Mouse (Mus musculus): Measurements from ENCODE around the gene Gmfb. TPM values are rescaled to one million over a fixed set of nuclear protein-coding genes. Genes with fewer than 3 reads are reported as not detected.
"Not testable (repeated sequence)": the region's sequence is repeated elsewhere in the genome, so short reads cannot be mapped to it uniquely, and the experiment has no call there.

Gmfb gene
- polyA plus RNA-seq, 1 experiment, result 87.9 TPM

GRCm38 (mm10) chr14:46831837-46832333 is 9.8 kb upstream of the Gmfb start, which contains the start of gene Cgrrf1:
Gene Cgrrf1, plus strand, starts transcription at chr14:46832125.
- peak within 1 kb of the TSS; percentile 15; the same call in 1 of the 2 replicates for H3K27ac ChIP-seq (ENCODE audit: insufficient read depth, low read length)
- TF ChIP-seq CTCF (IDR thresholded peaks at IDR 0.05; ENCODE audit: borderline replicate concordance, insufficient read depth, low read length) (no peak), POLR2A (IDR thresholded peaks at IDR 0.05; ENCODE audit: low read depth, low read length) (peak; percentile 81)

GRCm38 (mm10) chr14:46831295-46831694 is 9.3 kb upstream of the Gmfb start:
- Histone ChIP-seq H3K4me3 (ENCODE audit: insufficient read depth, low read length) (peak overlapping the region; percentile 78), H3K4me1 (ENCODE audit: control insufficient read depth, insufficient read depth, low read length) (no peaks in the 10 kb centered on the region; the same call in 1 of the 2 replicates), H3K27ac (ENCODE audit: insufficient read depth, low read length) (peak overlapping the region; percentile 15; the same call in 1 of the 2 replicates)
- TF ChIP-seq CTCF (IDR thresholded peaks at IDR 0.05; ENCODE audit: borderline replicate concordance, insufficient read depth, low read length) (no peak), POLR2A (IDR thresholded peaks at IDR 0.05; ENCODE audit: low read depth, low read length) (no peak)

More at GRCm38 (mm10) chr14:46831837-46832333, 9.8 kb upstream of the Gmfb start, which contains the start of gene Cgrrf1:
- Histone ChIP-seq H3K4me3 (ENCODE audit: insufficient read depth, low read length) (peak within 1 kb of the TSS; percentile 79), H3K4me1 (ENCODE audit: control insufficient read depth, insufficient read depth, low read length) (no peaks in the 10 kb centered on the region; the same call in 1 of the 2 replicates)

GRCm38 (mm10) chr14:46827430-46827829 is 5.4 kb upstream of the Gmfb start:
- no peak overlapping the region for H3K4me3 ChIP-seq (ENCODE audit: insufficient read depth, low read length)
- no peaks in the 10 kb centered on the region for H3K4me1 ChIP-seq (ENCODE audit: control insufficient read depth, insufficient read depth, low read length)
- H3K27ac ChIP-seq (ENCODE audit: insufficient read depth, low read length), result no peak overlapping the region
- no peak for TF ChIP-seq POLR2A (IDR thresholded peaks at IDR 0.05; ENCODE audit: low read depth, low read length)
- no peak for TF ChIP-seq CTCF (IDR thresholded peaks at IDR 0.05; ENCODE audit: borderline replicate concordance, insufficient read depth, low read length)

GRCm38 (mm10) chr14:46823996-46824395 is 2.0 kb upstream of the Gmfb start:
- no peak overlapping the region for H3K27ac ChIP-seq (ENCODE audit: insufficient read depth, low read length)
- peaks cover 4% of the 10 kb centered on the region for H3K4me1 ChIP-seq (ENCODE audit: control insufficient read depth, insufficient read depth, low read length)
- TF ChIP-seq POLR2A (IDR thresholded peaks at IDR 0.05; ENCODE audit: low read depth, low read length), result no peak
- TF ChIP-seq CTCF (IDR thresholded peaks at IDR 0.05; ENCODE audit: borderline replicate concordance, insufficient read depth, low read length), result no peak
- no peak overlapping the region for H3K4me3 ChIP-seq (ENCODE audit: insufficient read depth, low read length)

- H3K4me1 ChIP-seq (ENCODE audit: control insufficient read depth, insufficient read depth, low read length), result peaks cover 4% of the 10 kb centered on the region
- peak overlapping the region; percentile 85 for H3K27ac ChIP-seq (ENCODE audit: insufficient read depth, low read length)
- peak overlapping the region; percentile 95 for H3K4me3 ChIP-seq (ENCODE audit: insufficient read depth, low read length)
- no peak for TF ChIP-seq CTCF (IDR thresholded peaks at IDR 0.05; ENCODE audit: borderline replicate concordance, insufficient read depth, low read length)
- TF ChIP-seq POLR2A (IDR thresholded peaks at IDR 0.05; ENCODE audit: low read depth, low read length), result no peak
Measured at GRCm38 (mm10) chr14:46821271-46821872, 670 bp downstream of the Gmfb start.

GRCm38 (mm10) chr14:46819961-46820360 is 2.1 kb downstream of the Gmfb start:
- H3K27ac ChIP-seq (ENCODE audit: insufficient read depth, low read length); H3K4me1 ChIP-seq (ENCODE audit: control insufficient read depth, insufficient read depth, low read length): not testable (repeated sequence)
- 0 out of 2 replicates have a peak overlapping the region, but pooled peaks have one; percentile 20 for H3K4me3 ChIP-seq (ENCODE audit: insufficient read depth, low read length)

GRCm38 (mm10) chr14:46818743-46819142 is 3.3 kb downstream of the Gmfb start:
- peaks cover 4% of the 10 kb centered on the region for H3K4me1 ChIP-seq (ENCODE audit: control insufficient read depth, insufficient read depth, low read length)
- no peak overlapping the region for H3K27ac ChIP-seq (ENCODE audit: insufficient read depth, low read length)
- H3K4me3 ChIP-seq (ENCODE audit: insufficient read depth, low read length), result no peak overlapping the region
- TF ChIP-seq CTCF (IDR thresholded peaks at IDR 0.05; ENCODE audit: borderline replicate concordance, insufficient read depth, low read length) (no peak), POLR2A (IDR thresholded peaks at IDR 0.05; ENCODE audit: low read depth, low read length) (no peak)

GRCm38 (mm10) chr14:46816916-46817622 is 5.0 kb downstream of the Gmfb start:
- TF ChIP-seq CTCF (IDR thresholded peaks at IDR 0.05; ENCODE audit: borderline replicate concordance, insufficient read depth, low read length) (no peak), POLR2A (IDR thresholded peaks at IDR 0.05; ENCODE audit: low read depth, low read length) (no peak)
- Histone ChIP-seq H3K4me3 (ENCODE audit: insufficient read depth, low read length) (no peak overlapping the region), H3K4me1 (ENCODE audit: control insufficient read depth, insufficient read depth, low read length) (peaks cover 4% of the 10 kb centered on the region), H3K27ac (ENCODE audit: insufficient read depth, low read length) (no peak overlapping the region)

- H3K27ac ChIP-seq (ENCODE audit: insufficient read depth, low read length), result no peak overlapping the region
- TF ChIP-seq POLR2A (IDR thresholded peaks at IDR 0.05; ENCODE audit: low read depth, low read length), result no peak
- no peak for TF ChIP-seq CTCF (IDR thresholded peaks at IDR 0.05; ENCODE audit: borderline replicate concordance, insufficient read depth, low read length)
- H3K4me1 ChIP-seq (ENCODE audit: control insufficient read depth, insufficient read depth, low read length), result peaks cover 4% of the 10 kb centered on the region
- H3K4me3 ChIP-seq (ENCODE audit: insufficient read depth, low read length), result no peak overlapping the region
Measured at GRCm38 (mm10) chr14:46815640-46816039, 6.4 kb downstream of the Gmfb start.

GRCm38 (mm10) chr14:46807927-46808326 is 14.1 kb downstream of the Gmfb start:
- no peak overlapping the region for H3K4me3 ChIP-seq (ENCODE audit: insufficient read depth, low read length)
- TF ChIP-seq CTCF (IDR thresholded peaks at IDR 0.05; ENCODE audit: borderline replicate concordance, insufficient read depth, low read length) (no peak), POLR2A (IDR thresholded peaks at IDR 0.05; ENCODE audit: low read depth, low read length) (no peak)

More at GRCm38 (mm10) chr14:46807927-46808326, 14.1 kb downstream of the Gmfb start:
- Histone ChIP-seq H3K4me1 (ENCODE audit: control insufficient read depth, insufficient read depth, low read length) (peaks cover 4% of the 10 kb centered on the region; the same call in 1 of the 2 replicates), H3K27ac (ENCODE audit: insufficient read depth, low read length) (no peak overlapping the region)
